Mouse (Mus musculus): ENCODE measurements around the gene Trim66. TPM values are rescaled to one million over a fixed set of nuclear protein-coding genes. Genes with fewer than 3 reads are reported as not detected.

Gene Trim66
- polyA plus RNA-seq, 1 experiment = 0.57 TPM

DNA sequence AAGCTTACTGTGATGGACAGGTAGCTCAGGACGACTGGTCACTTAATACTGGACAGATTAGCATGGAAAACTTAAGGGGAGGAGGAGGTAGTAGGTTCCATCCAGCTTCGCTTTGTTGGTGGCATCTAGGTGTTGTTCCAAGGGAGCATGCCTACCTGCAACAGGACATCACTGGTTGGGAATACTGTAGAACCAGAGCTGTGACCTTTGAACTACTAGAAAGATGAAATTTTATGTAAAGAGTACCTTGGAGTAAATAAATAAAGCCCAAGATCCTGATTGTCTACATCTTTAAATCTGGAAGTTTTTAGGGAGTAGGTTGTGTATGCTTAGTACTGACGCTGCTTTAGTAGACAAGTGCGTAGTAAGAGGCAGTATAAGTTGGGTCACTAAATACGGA lies 14.2 kb upstream of the Trim66 start:
- TF ChIP-seq FOSL1 (IDR thresholded peaks at IDR 0.05; ENCODE audit: insufficient read depth, low read length, poor library complexity, severe bottlenecking) = no peak
- peaks cover 35% of the 10 kb centered on the region for H3K79me3 ChIP-seq (ENCODE audit: low read depth)
- peaks cover 43% of the 10 kb centered on the region for H3K79me2 ChIP-seq (ENCODE audit: control insufficient read depth, insufficient read depth)
- peaks cover 64% of the 10 kb centered on the region for H3K36me3 ChIP-seq (ENCODE audit: control insufficient read depth, insufficient read depth)
- peak overlapping the region; percentile 83 for H3K4me3 ChIP-seq (ENCODE audit: insufficient read depth, poor library complexity, severe bottlenecking)
- peak overlapping the region; percentile 31 for H3ac ChIP-seq (ENCODE audit: control insufficient read depth, insufficient read length, low read depth)
- no peaks in the 10 kb centered on the region for H3K27me3 ChIP-seq (ENCODE audit: control insufficient read depth, insufficient read depth, insufficient read length)

DNA sequence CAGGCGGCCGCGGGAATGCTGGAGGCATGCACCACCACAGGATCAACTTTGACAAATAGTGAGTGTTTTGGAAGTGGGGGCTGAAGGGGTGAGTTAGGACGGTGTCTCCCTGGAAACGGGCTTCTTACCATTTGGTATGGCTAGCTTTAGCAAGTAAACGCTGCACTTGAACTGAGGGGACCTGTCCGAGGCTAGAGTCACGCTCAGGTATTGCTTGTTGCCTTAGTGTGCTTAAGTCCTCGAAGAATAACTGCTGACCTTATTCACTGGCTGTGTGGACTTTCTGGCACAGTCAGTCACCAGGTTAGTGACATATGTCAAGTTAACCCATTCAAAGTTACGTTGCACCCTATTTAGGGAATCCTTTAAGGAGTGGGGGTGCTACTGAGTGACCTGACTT lies 12.0 kb upstream of the Trim66 start:
- peaks cover 56% of the 10 kb centered on the region for H3K36me3 ChIP-seq (ENCODE audit: control insufficient read depth, insufficient read depth)

DNA sequence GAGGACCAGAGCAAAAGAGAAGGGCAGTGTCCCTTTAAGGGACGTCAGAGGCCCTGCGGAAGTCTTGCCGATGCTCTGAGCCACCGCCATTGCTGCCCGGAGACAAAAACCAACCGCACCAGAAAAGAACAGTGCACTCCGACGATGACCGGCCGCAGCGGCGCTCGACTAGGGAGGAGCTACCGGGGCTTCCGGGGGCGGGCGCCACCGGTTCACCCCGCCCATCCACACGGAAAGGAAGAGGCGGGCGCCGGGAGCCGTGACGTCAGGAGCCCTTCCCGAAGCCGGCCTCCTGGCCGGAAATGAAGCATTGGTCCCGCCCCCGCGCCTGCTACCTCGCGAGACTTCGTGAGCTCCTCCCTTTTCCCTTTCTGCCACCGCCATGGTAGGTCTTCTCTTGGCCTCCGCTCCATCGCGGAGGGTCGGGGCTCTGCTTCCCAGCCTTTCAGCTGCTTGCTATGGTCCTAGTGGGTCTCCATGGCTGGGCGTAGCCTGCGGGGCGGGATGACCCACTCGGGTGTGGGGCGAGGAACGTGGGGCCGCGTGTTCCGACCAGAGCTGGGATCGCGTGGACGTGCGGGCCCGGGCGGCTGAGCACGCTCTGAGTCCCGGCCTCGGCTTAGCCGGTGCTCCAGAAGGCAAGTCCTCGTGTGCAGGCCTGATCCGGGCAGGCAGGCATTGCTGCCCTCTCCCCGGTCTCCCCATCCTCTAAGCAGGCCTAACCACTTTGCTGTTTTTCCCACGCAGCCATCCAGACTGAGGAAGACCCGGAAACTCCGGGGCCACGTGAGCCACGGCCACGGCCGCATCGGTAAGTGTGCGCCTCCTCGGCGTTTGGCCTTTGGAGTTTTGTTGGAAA lies 11.1 kb upstream of the Trim66 start, which contains the start of gene Rpl27a:
Gene Rpl27a (plus strand): TSS at position 310 of the 859 bp plus-strand sequence.
- TF ChIP-seq FOSL1 (IDR thresholded peaks at IDR 0.05; ENCODE audit: insufficient read depth, low read length, poor library complexity, severe bottlenecking) (no peak), USF1 (IDR thresholded peaks at IDR 0.05; ENCODE audit: low read depth) (peak; percentile 53), MAX (IDR thresholded peaks at IDR 0.05) (peak; percentile 30), MYOG (IDR thresholded peaks at IDR 0.05; ENCODE audit: control insufficient read depth, extremely low read depth, insufficient read length) (no peak), CTCF (IDR thresholded peaks at IDR 0.05; ENCODE audit: control insufficient read depth, insufficient read depth, insufficient read length) (no peak)
- Histone ChIP-seq H3ac (ENCODE audit: control insufficient read depth, insufficient read length, low read depth) (peak within 1 kb of the TSS; percentile 92), H3K36me3 (ENCODE audit: control insufficient read depth, insufficient read depth) (peaks cover 47% of the 10 kb centered on the region), H3K79me3 (ENCODE audit: low read depth) (peaks cover 35% of the 10 kb centered on the region), H3K4me3 (ENCODE audit: insufficient read depth, poor library complexity, severe bottlenecking) (peak within 1 kb of the TSS; percentile 83), H3K27me3 (ENCODE audit: control insufficient read depth, insufficient read depth, insufficient read length) (no peaks in the 10 kb centered on the region), H3K79me2 (ENCODE audit: control insufficient read depth, insufficient read depth) (peaks cover 43% of the 10 kb centered on the region)

More for the DNA sequence above, 12.0 kb upstream of the Trim66 start:
- Histone ChIP-seq H3K79me2 (ENCODE audit: control insufficient read depth, insufficient read depth) (peaks cover 43% of the 10 kb centered on the region), H3K79me3 (ENCODE audit: low read depth) (peaks cover 35% of the 10 kb centered on the region), H3ac (ENCODE audit: control insufficient read depth, insufficient read length, low read depth) (peak overlapping the region; percentile 92), H3K27me3 (ENCODE audit: control insufficient read depth, insufficient read depth, insufficient read length) (no peaks in the 10 kb centered on the region), H3K4me3 (ENCODE audit: insufficient read depth, poor library complexity, severe bottlenecking) (peak overlapping the region; percentile 83)
- no peak for TF ChIP-seq USF1 (IDR thresholded peaks at IDR 0.05; ENCODE audit: low read depth)
- no peak for TF ChIP-seq CTCF (IDR thresholded peaks at IDR 0.05; ENCODE audit: control insufficient read depth, insufficient read depth, insufficient read length)
- TF ChIP-seq MYOD1 (IDR thresholded peaks at IDR 0.05; ENCODE audit: control insufficient read depth, insufficient read length, low read depth) = no peak
- no peak for TF ChIP-seq FOSL1 (IDR thresholded peaks at IDR 0.05; ENCODE audit: insufficient read depth, low read length, poor library complexity, severe bottlenecking)
- no peak for TF ChIP-seq CEBPB (IDR thresholded peaks at IDR 0.05; ENCODE audit: low read depth)
- TF ChIP-seq MYOG (IDR thresholded peaks at IDR 0.05; ENCODE audit: control insufficient read depth, extremely low read depth, insufficient read length) = no peak
- no peak for TF ChIP-seq MAX (IDR thresholded peaks at IDR 0.05)

GRCm38 (mm10) chr7:109518036-109518681 lies 10.2 kb upstream of the Trim66 start:
- TF ChIP-seq MYOG (IDR thresholded peaks at IDR 0.05; ENCODE audit: control insufficient read depth, extremely low read depth, insufficient read length) (no peak), USF1 (IDR thresholded peaks at IDR 0.05; ENCODE audit: low read depth) (no peak), CEBPB (IDR thresholded peaks at IDR 0.05; ENCODE audit: low read depth) (no peak), FOSL1 (IDR thresholded peaks at IDR 0.05; ENCODE audit: insufficient read depth, low read length, poor library complexity, severe bottlenecking) (no peak), CTCF (IDR thresholded peaks at IDR 0.05; ENCODE audit: control insufficient read depth, insufficient read depth, insufficient read length) (no peak), MAX (IDR thresholded peaks at IDR 0.05) (no peak), MYOD1 (IDR thresholded peaks at IDR 0.05; ENCODE audit: control insufficient read depth, insufficient read length, low read depth) (no peak)
- peaks cover 38% of the 10 kb centered on the region for H3K36me3 ChIP-seq (ENCODE audit: control insufficient read depth, insufficient read depth)
- H3K79me3 ChIP-seq (ENCODE audit: low read depth) = peaks cover 35% of the 10 kb centered on the region
- H3ac ChIP-seq (ENCODE audit: control insufficient read depth, insufficient read length, low read depth) = peak overlapping the region; percentile 43
- H3K4me3 ChIP-seq (ENCODE audit: insufficient read depth, poor library complexity, severe bottlenecking) = peak overlapping the region; percentile 83
- no peaks in the 10 kb centered on the region for H3K27me3 ChIP-seq (ENCODE audit: control insufficient read depth, insufficient read depth, insufficient read length)
- peaks cover 42% of the 10 kb centered on the region for H3K79me2 ChIP-seq (ENCODE audit: control insufficient read depth, insufficient read depth)

- Histone ChIP-seq H3K4me3 (ENCODE audit: insufficient read depth, poor library complexity, severe bottlenecking) (no peak overlapping the region), H3ac (ENCODE audit: control insufficient read depth, insufficient read length, low read depth) (no peak overlapping the region), H3K79me2 (ENCODE audit: control insufficient read depth, insufficient read depth) (peaks cover 26% of the 10 kb centered on the region), H3K79me3 (ENCODE audit: low read depth) (peaks cover 23% of the 10 kb centered on the region), H3K27me3 (ENCODE audit: control insufficient read depth, insufficient read depth, insufficient read length) (no peaks in the 10 kb centered on the region), H3K36me3 (ENCODE audit: control insufficient read depth, insufficient read depth) (peaks cover 21% of the 10 kb centered on the region)
- no peak for TF ChIP-seq MAX (IDR thresholded peaks at IDR 0.05)
- TF ChIP-seq CTCF (IDR thresholded peaks at IDR 0.05; ENCODE audit: control insufficient read depth, insufficient read depth, insufficient read length) = no peak
- no peak for TF ChIP-seq MYOG (IDR thresholded peaks at IDR 0.05; ENCODE audit: control insufficient read depth, extremely low read depth, insufficient read length)
- no peak for TF ChIP-seq CEBPB (IDR thresholded peaks at IDR 0.05; ENCODE audit: low read depth)
- no peak for TF ChIP-seq MYOD1 (IDR thresholded peaks at IDR 0.05; ENCODE audit: control insufficient read depth, insufficient read length, low read depth)
- TF ChIP-seq USF1 (IDR thresholded peaks at IDR 0.05; ENCODE audit: low read depth) = no peak
- TF ChIP-seq FOSL1 (IDR thresholded peaks at IDR 0.05; ENCODE audit: insufficient read depth, low read length, poor library complexity, severe bottlenecking) = no peak
These were observed 8.6 kb upstream of the Trim66 start for GRCm38 (mm10) chr7:109516500-109516899.

Data from C2C12 (cell line).